Mouse (Mus musculus): ENCODE data around the gene Pms2. TPM values are rescaled to one million over a fixed set of nuclear protein-coding genes. Genes with fewer than 3 reads are reported as not detected.
A peak's percentile ranks its signal among the peaks of the same experiment; 100 is the strongest.

Pms2 gene
- polyA plus RNA-seq, 1 experiment from 2014 or later, result 26.8 TPM

DNA sequence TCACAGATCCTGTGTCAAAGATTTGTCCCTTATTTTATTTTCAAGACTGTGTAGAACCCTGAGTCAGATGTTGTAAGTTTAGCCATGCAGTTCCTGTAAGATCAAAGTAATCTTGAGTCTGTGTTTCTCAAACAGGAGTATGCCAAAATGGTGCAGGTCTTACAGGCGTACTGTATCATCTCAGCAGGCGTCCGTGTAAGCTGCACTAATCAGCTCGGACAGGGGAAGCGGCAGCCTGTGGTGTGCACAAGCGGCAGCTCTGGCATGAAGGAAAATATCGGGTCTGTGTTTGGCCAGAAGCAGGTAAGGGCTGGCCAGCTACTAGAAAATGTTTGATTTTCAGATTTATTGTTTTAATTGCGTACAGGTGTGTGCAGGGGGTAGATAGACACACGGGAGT, 6.5 kb downstream of the Pms2 start:
- Histone ChIP-seq H3K4me1 (replicated peaks) (peaks cover under 1% of the 10 kb centered on the region), H3K36me3 (peaks cover 58% of the 10 kb centered on the region), H3K27ac (no peak overlapping the region), H3K4me3 (no peak overlapping the region), H3K9ac (no peak overlapping the region), H3K27me3 (no peaks in the 10 kb centered on the region), H3K4me2 (no peak overlapping the region), H3K9me3 (no peaks in the 10 kb centered on the region)
- WGBS, result 94% methylated on average over 9 of the region's 9 CpGs
- ATAC-seq (ENCODE audit: low FRiP score), result no peak

DNA sequence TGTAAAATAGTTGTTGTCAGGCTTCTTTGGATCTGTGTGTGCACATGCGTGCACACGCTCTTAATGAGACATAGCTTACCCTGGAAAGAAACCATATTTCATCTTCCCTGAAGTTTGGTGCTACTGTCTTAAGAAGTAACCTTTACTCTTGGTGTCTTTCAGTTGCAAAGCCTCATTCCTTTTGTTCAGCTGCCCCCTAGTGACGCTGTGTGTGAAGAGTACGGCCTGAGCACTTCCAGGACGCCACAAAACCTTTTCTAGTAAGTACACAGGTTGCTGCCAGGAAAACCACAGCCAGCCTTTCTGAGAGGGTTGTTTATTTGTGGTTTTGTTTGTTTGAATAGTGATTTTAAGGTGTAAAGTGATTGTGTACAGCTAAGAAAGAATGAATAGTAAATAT, 7.7 kb downstream of the Pms2 start:
- ATAC-seq (ENCODE audit: low FRiP score), result no peak
- no peaks in the 10 kb centered on the region for H3K4me1 ChIP-seq (replicated peaks)
- no peak overlapping the region for H3K9ac ChIP-seq
- no peak overlapping the region for H3K4me3 ChIP-seq
- 47% methylated on average over 5 of the region's 5 CpGs for WGBS
- no peak overlapping the region for H3K27ac ChIP-seq
- H3K9me3 ChIP-seq, result no peaks in the 10 kb centered on the region
- H3K36me3 ChIP-seq, result peaks cover 67% of the 10 kb centered on the region
- no peak overlapping the region for H3K4me2 ChIP-seq
- no peaks in the 10 kb centered on the region for H3K27me3 ChIP-seq

DNA sequence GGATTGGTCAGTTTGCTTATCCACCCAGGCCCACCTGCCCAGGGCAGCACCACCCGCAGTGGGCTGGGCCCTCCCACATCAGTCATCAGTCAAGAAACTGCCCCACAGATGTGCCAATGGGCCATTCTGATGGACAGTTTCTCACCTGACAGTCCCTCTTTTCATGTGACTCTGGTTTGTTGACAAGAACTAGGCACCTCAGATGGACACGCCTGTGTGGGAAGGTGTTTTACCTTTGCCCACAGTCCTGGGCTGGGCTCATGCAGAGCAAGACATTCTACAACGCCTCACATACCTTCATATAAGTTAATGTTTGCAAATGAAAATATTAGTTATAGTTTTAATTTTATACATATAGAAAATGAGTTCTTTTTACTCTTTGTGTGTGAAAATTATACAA, 8.4 kb downstream of the Pms2 start:
- Histone ChIP-seq H3K27me3 (no peaks in the 10 kb centered on the region), H3K9me3 (no peaks in the 10 kb centered on the region), H3K4me1 (replicated peaks) (no peaks in the 10 kb centered on the region), H3K36me3 (peaks cover 73% of the 10 kb centered on the region), H3K9ac (no peak overlapping the region), H3K4me2 (no peak overlapping the region), H3K27ac (no peak overlapping the region), H3K4me3 (no peak overlapping the region)
- WGBS, result 98% methylated on average over 3 of the region's 3 CpGs
- no peak for ATAC-seq (ENCODE audit: low FRiP score)

DNA sequence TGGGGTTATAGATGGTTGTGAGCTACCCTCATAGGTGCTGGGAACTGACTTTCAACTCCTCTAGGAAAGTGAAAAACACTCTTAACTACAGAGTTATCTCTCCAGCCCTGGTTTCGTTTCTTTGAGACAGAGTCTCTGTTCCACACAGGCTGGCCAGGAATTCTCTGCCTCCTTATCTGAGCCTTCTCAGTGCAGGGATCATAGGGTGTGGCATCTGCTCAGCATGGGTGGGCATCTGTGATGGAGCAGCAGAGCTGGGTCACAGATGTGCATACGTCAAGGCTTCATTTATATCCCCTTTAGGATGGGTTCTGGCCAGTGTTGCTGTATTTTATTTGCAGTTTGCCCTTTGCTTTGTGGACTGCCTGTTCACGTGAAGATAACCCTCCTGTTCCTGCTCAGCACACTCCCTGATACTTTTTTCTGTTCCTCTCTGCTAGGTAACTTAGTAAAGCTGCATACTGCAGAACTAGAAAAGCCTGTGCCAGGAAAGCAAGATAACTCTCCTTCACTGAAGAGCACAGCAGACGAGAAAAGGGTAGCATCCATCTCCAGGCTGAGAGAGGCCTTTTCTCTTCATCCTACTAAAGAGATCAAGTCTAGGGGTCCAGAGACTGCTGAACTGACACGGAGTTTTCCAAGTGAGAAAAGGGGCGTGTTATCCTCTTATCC, 15.2 kb downstream of the Pms2 start:
- no peak overlapping the region for H3K4me2 ChIP-seq
- no peaks in the 10 kb centered on the region for H3K4me1 ChIP-seq (replicated peaks)
- H3K27me3 ChIP-seq, result no peaks in the 10 kb centered on the region
- no peak overlapping the region for H3K4me3 ChIP-seq
- H3K36me3 ChIP-seq, result peaks cover 85% of the 10 kb centered on the region
- no peak overlapping the region for H3K27ac ChIP-seq
- 90% methylated on average over 6 of the region's 6 CpGs for WGBS
- H3K9ac ChIP-seq, result no peak overlapping the region
- ATAC-seq (ENCODE audit: low FRiP score), result no peak
- H3K9me3 ChIP-seq, result no peaks in the 10 kb centered on the region

DNA sequence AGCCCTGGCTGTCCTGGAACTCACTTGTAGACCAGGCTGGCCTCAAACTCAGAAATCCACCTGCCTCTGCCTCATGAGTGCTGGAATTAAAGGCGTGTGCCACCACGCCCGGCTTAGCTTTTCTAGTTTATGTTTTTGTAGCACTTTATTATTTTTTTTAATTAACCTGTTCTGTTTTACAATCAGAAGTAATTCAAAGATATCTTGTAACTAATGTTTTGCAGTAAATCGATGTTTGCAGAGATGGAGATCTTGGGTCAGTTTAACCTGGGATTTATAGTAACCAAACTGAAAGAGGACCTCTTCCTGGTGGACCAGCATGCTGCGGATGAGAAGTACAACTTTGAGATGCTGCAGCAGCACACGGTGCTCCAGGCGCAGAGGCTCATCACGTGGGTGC, 18.1 kb downstream of the Pms2 start, which contains the start of gene Gm42421:
Gene Gm42421 (plus strand): TSS at position 301 of the 400 bp plus-strand sequence.
- no peak within 1 kb of the TSS for H3K4me3 ChIP-seq
- peaks cover 2% of the 10 kb centered on the region; the same call in 1 of the 2 replicates for H3K4me1 ChIP-seq (replicated peaks)
- H3K4me2 ChIP-seq, result no peak within 1 kb of the TSS
- H3K9ac ChIP-seq, result no peak within 1 kb of the TSS
- no peak within 1 kb of the TSS for H3K27ac ChIP-seq
- H3K9me3 ChIP-seq, result no peaks in the 10 kb centered on the region
- WGBS, result 94% methylated on average over 8 of the region's 8 CpGs
- no peak for ATAC-seq (ENCODE audit: low FRiP score)
- H3K27me3 ChIP-seq, result no peaks in the 10 kb centered on the region
- H3K36me3 ChIP-seq, result peaks cover 88% of the 10 kb centered on the region

DNA sequence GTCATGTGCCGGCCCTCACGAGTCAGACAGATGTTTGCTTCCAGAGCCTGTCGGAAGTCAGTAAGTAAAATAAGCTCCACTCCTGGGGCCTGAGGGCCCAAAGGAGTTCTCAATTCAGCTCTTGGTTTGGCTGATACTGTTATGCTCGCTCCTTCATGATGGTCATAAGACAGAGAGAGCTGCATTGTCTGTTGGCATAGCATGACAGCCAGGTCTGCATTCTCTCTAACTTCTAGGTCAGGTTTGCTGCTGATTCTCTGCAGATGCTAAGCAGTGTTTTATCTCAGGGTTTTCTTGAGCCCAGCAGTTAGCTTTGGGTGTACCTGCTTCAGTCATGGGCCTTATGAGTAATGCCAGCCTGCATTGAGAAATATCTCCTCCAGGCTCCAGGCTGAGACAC, 19.5 kb downstream of the Pms2 start:
- Histone ChIP-seq H3K4me3 (no peak overlapping the region), H3K4me1 (replicated peaks) (peaks cover 4% of the 10 kb centered on the region; the same call in 1 of the 2 replicates), H3K36me3 (peaks cover 75% of the 10 kb centered on the region), H3K9ac (no peak overlapping the region), H3K9me3 (no peaks in the 10 kb centered on the region), H3K27ac (no peak overlapping the region), H3K4me2 (no peak overlapping the region), H3K27me3 (no peaks in the 10 kb centered on the region)
- WGBS, result 94% methylated on average over 4 of the region's 4 CpGs
- no peak for ATAC-seq (ENCODE audit: low FRiP score)

DNA sequence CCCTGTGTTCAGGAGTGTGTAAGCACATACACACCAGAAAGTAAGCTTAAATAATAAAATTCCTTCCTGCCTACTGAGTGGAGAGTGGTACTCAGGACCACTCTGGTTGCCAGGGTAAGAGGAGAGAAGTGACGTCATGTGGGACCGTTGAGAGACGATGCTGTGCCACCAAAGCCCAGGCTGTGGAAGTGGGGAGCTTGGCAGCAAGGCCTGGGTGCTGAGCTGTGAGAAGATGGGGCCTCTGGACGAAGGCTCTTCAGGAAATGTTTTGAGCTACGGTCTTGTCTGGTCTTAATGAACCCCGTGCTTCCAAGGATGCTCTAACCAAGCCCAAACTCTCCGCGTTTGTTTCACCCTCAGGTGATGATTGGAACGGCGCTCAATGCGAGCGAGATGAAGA, 20.9 kb downstream of the Pms2 start:
- Histone ChIP-seq H3K4me3 (no peak overlapping the region), H3K9ac (no peak overlapping the region), H3K36me3 (peaks cover 62% of the 10 kb centered on the region), H3K27ac (no peak overlapping the region), H3K27me3 (no peaks in the 10 kb centered on the region), H3K4me1 (replicated peaks) (peaks cover 4% of the 10 kb centered on the region; the same call in 1 of the 2 replicates), H3K9me3 (no peaks in the 10 kb centered on the region), H3K4me2 (no peak overlapping the region)
- ATAC-seq (ENCODE audit: low FRiP score), result no peak
- WGBS, result 96% methylated on average over 12 of the region's 12 CpGs

DNA sequence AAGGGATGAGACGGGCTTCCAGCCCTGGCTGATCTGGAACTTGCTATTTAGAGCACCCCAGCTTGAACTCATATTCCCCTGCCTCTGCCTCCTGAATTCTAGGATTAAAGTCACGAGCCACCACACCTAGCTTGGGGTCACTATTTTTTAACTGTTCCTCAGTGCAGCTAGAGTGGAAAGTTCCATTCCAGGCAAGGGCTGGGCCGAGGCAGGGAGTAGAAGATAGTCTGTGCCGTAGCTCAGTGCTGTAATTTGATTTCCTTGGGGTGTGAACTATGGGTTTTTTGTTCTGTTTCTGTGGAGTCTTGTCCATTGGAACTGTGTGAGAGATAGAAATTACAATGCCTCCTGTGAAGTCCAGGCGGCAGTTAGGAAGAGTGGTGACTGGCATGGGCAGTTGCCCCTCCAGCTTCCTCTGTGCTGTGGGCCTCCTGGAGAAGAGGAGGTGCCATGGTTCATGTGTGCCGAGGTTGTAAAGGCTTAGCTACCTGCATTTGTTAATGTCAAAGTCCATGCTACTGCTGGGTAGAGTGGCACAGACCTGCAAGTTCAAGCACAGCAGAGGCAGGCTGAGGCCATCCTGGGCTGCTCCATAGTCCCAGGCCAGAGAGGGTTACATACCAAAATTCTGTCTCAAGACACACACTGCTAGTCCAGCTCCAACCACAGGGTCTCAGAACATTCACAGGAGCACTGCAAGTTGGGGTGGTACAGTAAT, 22.3 kb downstream of the Pms2 start:
- no peak overlapping the region for H3K27ac ChIP-seq
- H3K36me3 ChIP-seq, result peaks cover 49% of the 10 kb centered on the region
- no peaks in the 10 kb centered on the region for H3K27me3 ChIP-seq
- no peak overlapping the region for H3K4me2 ChIP-seq
- no peak overlapping the region for H3K9ac ChIP-seq
- ATAC-seq (ENCODE audit: low FRiP score), result no peak
- no peak overlapping the region for H3K4me3 ChIP-seq
- peaks cover 4% of the 10 kb centered on the region; the same call in 1 of the 2 replicates for H3K4me1 ChIP-seq (replicated peaks)
- WGBS, result 88% methylated on average over 6 of the region's 6 CpGs
- no peaks in the 10 kb centered on the region for H3K9me3 ChIP-seq

DNA sequence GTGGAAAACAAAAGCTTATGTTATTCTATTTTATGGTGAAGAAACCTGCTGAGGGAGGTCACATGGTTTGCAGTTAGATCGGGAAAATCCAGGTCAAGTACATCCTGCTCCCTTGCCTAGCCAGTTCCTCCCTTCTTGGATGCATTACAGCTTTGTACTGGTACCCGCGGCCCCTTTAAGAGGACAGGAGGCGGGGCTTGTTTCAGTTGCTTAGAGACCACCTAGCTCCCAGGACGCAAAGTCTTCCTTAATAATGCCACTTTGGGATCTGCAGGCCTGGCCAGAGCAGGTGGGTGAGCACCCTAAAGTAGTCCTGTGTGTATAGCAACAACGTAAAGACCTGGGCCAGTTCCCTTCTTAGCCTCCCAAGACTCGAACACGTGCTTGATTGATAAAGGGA, 23.1 kb downstream of the Pms2 start, which contains the start of gene Rsph10b:
Gene Rsph10b (plus strand): TSS at position 205 of the 400 bp plus-strand sequence.
- no peak within 1 kb of the TSS for H3K27ac ChIP-seq
- peaks cover 4% of the 10 kb centered on the region; the same call in 1 of the 2 replicates for H3K4me1 ChIP-seq (replicated peaks)
- no peak within 1 kb of the TSS for H3K9ac ChIP-seq
- 0 out of 2 replicates have a peak within 1 kb of the TSS, but pooled peaks have one; percentile 6 for H3K4me3 ChIP-seq
- no peak for ATAC-seq (ENCODE audit: low FRiP score)
- H3K36me3 ChIP-seq, result peaks cover 46% of the 10 kb centered on the region
- H3K4me2 ChIP-seq, result 0 out of 2 replicates have a peak within 1 kb of the TSS, but pooled peaks have one; percentile 22
- H3K9me3 ChIP-seq, result no peaks in the 10 kb centered on the region
- no peaks in the 10 kb centered on the region for H3K27me3 ChIP-seq
- 15% methylated on average over 8 of the region's 8 CpGs for whole genome bisulfite sequencing

DNA sequence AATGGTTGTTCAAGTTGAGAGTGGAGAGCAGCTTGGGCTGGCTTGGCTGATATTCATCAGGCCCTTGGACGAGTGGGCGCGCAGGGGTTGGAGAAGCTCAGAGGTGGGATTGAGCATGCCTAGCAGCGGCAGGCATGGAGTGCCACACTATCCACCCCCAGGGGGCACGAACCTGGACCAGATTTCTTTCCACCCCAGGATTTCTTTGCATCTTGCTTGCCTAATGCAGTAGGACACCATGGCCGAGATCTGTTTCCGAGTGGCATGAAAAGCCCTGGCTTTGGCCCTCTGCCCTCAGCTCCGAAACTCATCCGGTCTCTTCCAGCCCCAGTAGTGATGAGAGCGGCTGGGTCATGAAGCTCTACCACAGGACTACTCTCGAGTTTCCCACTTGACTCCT, 23.6 kb downstream of the Pms2 start:
- Histone ChIP-seq H3K27ac (no peak overlapping the region), H3K9ac (no peak overlapping the region), H3K4me2 (no peak overlapping the region), H3K27me3 (no peaks in the 10 kb centered on the region), H3K4me3 (no peak overlapping the region), H3K4me1 (replicated peaks) (peaks cover 4% of the 10 kb centered on the region; the same call in 1 of the 2 replicates), H3K36me3 (peaks cover 40% of the 10 kb centered on the region), H3K9me3 (no peaks in the 10 kb centered on the region)
- 83% methylated on average over 11 of the region's 11 CpGs for WGBS
- no peak for ATAC-seq (ENCODE audit: low FRiP score)

DNA sequence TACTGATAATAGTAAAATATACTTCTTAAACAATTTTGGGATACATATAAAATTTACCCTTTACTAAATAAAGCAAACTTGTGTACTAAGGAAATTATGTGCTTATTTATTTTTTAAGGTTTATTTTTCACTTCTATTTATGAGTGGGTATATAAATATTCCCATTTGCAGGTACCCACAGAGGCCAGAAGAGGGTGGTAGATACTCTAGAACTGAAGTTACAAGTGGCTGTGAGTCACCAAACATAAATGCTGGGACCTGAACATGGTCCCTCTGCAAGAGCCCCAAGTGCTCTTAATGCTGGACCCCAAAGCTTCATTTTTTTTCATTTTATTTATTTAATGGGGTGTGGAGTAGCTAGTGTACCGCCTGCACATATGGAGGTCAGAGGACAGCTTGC, 24.1 kb downstream of the Pms2 start:
- Histone ChIP-seq H3K36me3 (peaks cover 35% of the 10 kb centered on the region), H3K27ac (no peak overlapping the region), H3K9me3 (no peaks in the 10 kb centered on the region), H3K4me2 (no peak overlapping the region), H3K4me3 (no peak overlapping the region), H3K27me3 (no peaks in the 10 kb centered on the region), H3K4me1 (replicated peaks) (peaks cover 4% of the 10 kb centered on the region; the same call in 1 of the 2 replicates), H3K9ac (no peak overlapping the region)
- no peak for ATAC-seq (ENCODE audit: low FRiP score)
- WGBS, result 86% methylated on average over 1 of the region's 1 CpGs

DNA sequence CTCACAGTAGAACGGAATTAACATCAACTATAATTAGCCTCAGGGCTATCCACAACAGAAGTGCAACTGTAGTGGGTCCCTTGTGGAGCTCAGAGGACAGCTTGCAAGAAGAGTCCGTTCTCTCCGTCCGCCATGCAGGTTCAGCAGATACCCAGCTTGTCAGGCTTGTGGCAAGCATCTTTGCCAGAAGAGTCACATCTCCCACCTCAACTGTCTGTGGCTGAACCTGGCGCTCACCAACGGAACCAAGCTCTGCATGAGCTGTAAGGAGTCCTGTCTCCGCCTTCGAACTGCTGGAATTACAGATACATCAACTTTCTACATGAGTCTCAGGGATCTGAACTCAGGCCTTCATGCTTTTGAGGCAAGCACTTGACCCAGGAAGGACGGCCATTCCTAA, 26.4 kb downstream of the Pms2 start:
- H3K4me2 ChIP-seq, result no peak overlapping the region
- no peak overlapping the region for H3K9ac ChIP-seq
- peaks cover 13% of the 10 kb centered on the region for H3K36me3 ChIP-seq
- WGBS, result 90% methylated on average over 9 of the region's 9 CpGs
- no peak for ATAC-seq (ENCODE audit: low FRiP score)
- peaks cover 4% of the 10 kb centered on the region; the same call in 1 of the 2 replicates for H3K4me1 ChIP-seq (replicated peaks)
- no peak overlapping the region for H3K4me3 ChIP-seq
- H3K27me3 ChIP-seq, result no peaks in the 10 kb centered on the region
- no peak overlapping the region for H3K27ac ChIP-seq
- H3K9me3 ChIP-seq, result no peaks in the 10 kb centered on the region
